Mouse (Mus musculus) CH12.LX (cell line): ENCODE results near the gene Cd59b.

Experiments
- CTCF ChIP-seq, 2 experiments: IDR thresholded peaks in 1 of 2; conservative IDR thresholded peaks in 1 of 2; 2 replicates each; pipeline ENCODE4 v1.5.1; 2011 to 2012; ENCODE audit warnings: low read depth in 2 of 2, low read length in 2 of 2, improper control_type of control experiment in 1 of 2, inconsistent platforms in 1 of 2, mild to moderate bottlenecking in 1 of 2, moderate library complexity in 1 of 2
- ETS1 ChIP-seq: conservative IDR thresholded peaks from 2 replicates; pipeline ENCODE4 v1.6.1; 2012; ENCODE audit warnings: low read depth, mild to moderate bottlenecking, inconsistent platforms, low read length, improper control_type of control experiment, moderate library complexity
- GABPA ChIP-seq: IDR thresholded peaks from 2 replicates; pipeline ENCODE4 v1.6.1; 2012; ENCODE audit warnings: low read depth, low read length, improper control_type of control experiment, inconsistent platforms; ENCODE audit not compliant: insufficient replicate concordance
- MAFK ChIP-seq: IDR thresholded peaks from 2 replicates; pipeline ENCODE4 v1.6.1; 2011; ENCODE audit warnings: low read length, improper control_type of control experiment; ENCODE audit not compliant: insufficient replicate concordance
- NRF1 ChIP-seq: IDR thresholded peaks from 2 replicates; pipeline ENCODE4 v1.6.1; 2014; ENCODE audit warnings: low read depth, mild to moderate bottlenecking, inconsistent platforms, low read length, improper control_type of control experiment, moderate library complexity
- ZKSCAN1 ChIP-seq: IDR thresholded peaks from 2 replicates; pipeline ENCODE4 v1.6.1; 2012; ENCODE audit warnings: low read depth, inconsistent platforms, low read length, improper control_type of control experiment, borderline replicate concordance

DNA sequence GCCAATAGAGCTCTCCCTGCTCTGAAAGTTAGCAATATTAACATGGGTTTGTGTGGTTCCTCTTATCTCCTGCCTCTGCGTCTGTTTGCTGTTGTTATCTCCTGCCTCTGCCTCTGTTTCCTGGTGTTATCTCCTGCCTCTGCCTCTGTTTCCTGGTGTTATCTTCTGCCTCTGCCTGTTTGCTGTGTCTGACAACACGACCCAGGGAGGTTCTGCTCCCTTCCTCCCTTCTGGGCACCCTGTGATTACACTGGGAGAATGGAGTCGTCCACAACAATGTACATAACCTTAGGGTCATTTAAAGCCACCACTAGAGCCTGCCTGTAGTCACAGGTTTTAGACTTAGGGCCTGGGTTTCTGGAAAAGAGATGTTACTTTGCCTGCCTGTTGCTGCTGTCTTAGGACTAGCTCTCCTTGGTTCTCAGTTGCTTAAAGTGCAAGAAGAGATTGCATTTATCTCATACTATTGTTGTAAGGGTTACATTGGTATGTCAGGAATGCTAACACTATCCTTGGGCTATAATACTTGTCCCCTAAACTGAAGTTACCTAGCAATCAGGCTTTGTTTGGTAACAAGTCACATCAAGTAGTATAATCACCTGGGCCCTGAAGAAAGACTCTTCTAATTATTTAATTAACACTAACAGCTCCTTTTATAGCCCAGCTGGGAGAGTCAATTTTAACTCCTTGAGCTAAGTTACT is 29.0 kb downstream of the Cd59b start:
- TF ChIP-seq ZKSCAN1 (no peak), GABPA (no peak), NRF1 (no peak), CTCF (conservative IDR thresholded peaks at IDR 0.05 in 1 of 2, IDR thresholded peaks at IDR 0.05 in 1 of 2; ENCODE audit: low read depth in 2 of 2, low read length in 2 of 2) (no peak), MAFK (no peak), ETS1 (no peak)
